Mouse (Mus musculus): ENCODE results near the gene Kctd6. TPM values are rescaled to one million over a fixed set of nuclear protein-coding genes. Genes with fewer than 3 reads are reported as not detected.

Gene Kctd6
- polyA plus RNA-seq, 1 experiment from 2014 or later: 5.4 TPM

GRCm38 (mm10) chr14:8208876-8209275 is 5.1 kb upstream of the Kctd6 start:
- Histone ChIP-seq H3K4me3 (ENCODE audit: low read length) (no peak overlapping the region), H3K4me2 (ENCODE audit: low read length) (no peak overlapping the region), H3K9ac (ENCODE audit: low read depth, low read length) (no peak overlapping the region), H3K36me3 (ENCODE audit: control insufficient read depth, insufficient read depth, low read length) (no peaks in the 10 kb centered on the region), H3K4me1 (ENCODE audit: control insufficient read depth, insufficient read depth, low read depth, low read length) (no peaks in the 10 kb centered on the region; the same call in 1 of the 2 replicates), H3K9me3 (ENCODE audit: control insufficient read depth, low read length) (no peaks in the 10 kb centered on the region), H3K27me3 (replicated peaks; ENCODE audit: control insufficient read depth, insufficient read depth, low read length) (no peaks in the 10 kb centered on the region), H3K27ac (ENCODE audit: low read depth, low read length) (peak overlapping the region; percentile 34; the same call in 1 of the 2 replicates)
- 43% methylated on average over 3 of the region's 3 CpGs for WGBS
- ATAC-seq: peak; percentile 25; the same call in 1 of the 2 replicates

- Histone ChIP-seq H3K4me3 (ENCODE audit: low read length) (no peak overlapping the region), H3K4me1 (ENCODE audit: control insufficient read depth, insufficient read depth, low read depth, low read length) (peaks cover 2% of the 10 kb centered on the region), H3K36me3 (ENCODE audit: control insufficient read depth, insufficient read depth, low read length) (no peaks in the 10 kb centered on the region), H3K4me2 (ENCODE audit: low read length) (no peak overlapping the region), H3K9ac (ENCODE audit: low read depth, low read length) (no peak overlapping the region), H3K27me3 (replicated peaks; ENCODE audit: control insufficient read depth, insufficient read depth, low read length) (no peaks in the 10 kb centered on the region), H3K27ac (ENCODE audit: low read depth, low read length) (no peak overlapping the region), H3K9me3 (ENCODE audit: control insufficient read depth, low read length) (no peaks in the 10 kb centered on the region)
- 77% methylated on average over 2 of the region's 2 CpGs for WGBS
- ATAC-seq: no peak
Measured at GRCm38 (mm10) chr14:8209896-8210295, 4.0 kb upstream of the Kctd6 start.

- WGBS: 81% methylated on average over 2 of the region's 2 CpGs
- Histone ChIP-seq H3K9ac (ENCODE audit: low read depth, low read length) (no peak overlapping the region), H3K36me3 (ENCODE audit: control insufficient read depth, insufficient read depth, low read length) (no peaks in the 10 kb centered on the region), H3K4me3 (ENCODE audit: low read length) (no peak overlapping the region), H3K4me2 (ENCODE audit: low read length) (no peak overlapping the region), H3K4me1 (ENCODE audit: control insufficient read depth, insufficient read depth, low read depth, low read length) (peaks cover 18% of the 10 kb centered on the region), H3K27me3 (replicated peaks; ENCODE audit: control insufficient read depth, insufficient read depth, low read length) (0 out of 2 replicates have a peak, but pooled peaks cover 2% of the 10 kb centered on the region), H3K27ac (ENCODE audit: low read depth, low read length) (no peak overlapping the region), H3K9me3 (ENCODE audit: control insufficient read depth, low read length) (no peaks in the 10 kb centered on the region)
- ATAC-seq: no peak
Measured at GRCm38 (mm10) chr14:8212996-8213395, 944 bp upstream of the Kctd6 start.

GRCm38 (mm10) chr14:8214299-8215207 is 613 bp downstream of the Kctd6 start:
- 1% methylated on average over 39 of the region's 63 CpGs for WGBS
- H3K36me3 ChIP-seq (ENCODE audit: control insufficient read depth, insufficient read depth, low read length): no peaks in the 10 kb centered on the region
- H3K27me3 ChIP-seq (replicated peaks; ENCODE audit: control insufficient read depth, insufficient read depth, low read length): 0 out of 2 replicates have a peak, but pooled peaks cover 2% of the 10 kb centered on the region
- H3K9ac ChIP-seq (ENCODE audit: low read depth, low read length): peak overlapping the region; percentile 95
- peak overlapping the region; percentile 76 for H3K4me3 ChIP-seq (ENCODE audit: low read length)
- no peaks in the 10 kb centered on the region for H3K9me3 ChIP-seq (ENCODE audit: control insufficient read depth, low read length)
- peak; percentile 85 for ATAC-seq
- H3K4me2 ChIP-seq (ENCODE audit: low read length): peak overlapping the region; percentile 87
- H3K27ac ChIP-seq (ENCODE audit: low read depth, low read length): peak overlapping the region; percentile 96
- H3K4me1 ChIP-seq (ENCODE audit: control insufficient read depth, insufficient read depth, low read depth, low read length): peaks cover 27% of the 10 kb centered on the region

GRCm38 (mm10) chr14:8215208-8215778 is 1.4 kb downstream of the Kctd6 start:
- H3K4me3 ChIP-seq (ENCODE audit: low read length): peak overlapping the region; percentile 76
- no peaks in the 10 kb centered on the region for H3K36me3 ChIP-seq (ENCODE audit: control insufficient read depth, insufficient read depth, low read length)
- H3K4me1 ChIP-seq (ENCODE audit: control insufficient read depth, insufficient read depth, low read depth, low read length): peaks cover 30% of the 10 kb centered on the region
- H3K4me2 ChIP-seq (ENCODE audit: low read length): peak overlapping the region; percentile 87
- H3K9me3 ChIP-seq (ENCODE audit: control insufficient read depth, low read length): no peaks in the 10 kb centered on the region
- no peak overlapping the region for H3K27ac ChIP-seq (ENCODE audit: low read depth, low read length)
- WGBS: 19% methylated on average over 21 of the region's 21 CpGs
- 0 out of 2 replicates have a peak, but pooled peaks cover 2% of the 10 kb centered on the region for H3K27me3 ChIP-seq (replicated peaks; ENCODE audit: control insufficient read depth, insufficient read depth, low read length)
- no peak for ATAC-seq
- H3K9ac ChIP-seq (ENCODE audit: low read depth, low read length): peak overlapping the region; percentile 95

- Histone ChIP-seq H3K27me3 (replicated peaks; ENCODE audit: control insufficient read depth, insufficient read depth, low read length) (0 out of 2 replicates have a peak, but pooled peaks cover 2% of the 10 kb centered on the region), H3K9ac (ENCODE audit: low read depth, low read length) (peak overlapping the region; percentile 1; the same call in 1 of the 2 replicates), H3K4me1 (ENCODE audit: control insufficient read depth, insufficient read depth, low read depth, low read length) (peaks cover 30% of the 10 kb centered on the region), H3K4me3 (ENCODE audit: low read length) (no peak overlapping the region), H3K36me3 (ENCODE audit: control insufficient read depth, insufficient read depth, low read length) (no peaks in the 10 kb centered on the region), H3K9me3 (ENCODE audit: control insufficient read depth, low read length) (no peaks in the 10 kb centered on the region), H3K4me2 (ENCODE audit: low read length) (peak overlapping the region; percentile 87), H3K27ac (ENCODE audit: low read depth, low read length) (no peak overlapping the region)
- 73% methylated on average over 5 of the region's 5 CpGs for WGBS
- ATAC-seq: no peak
Measured at GRCm38 (mm10) chr14:8216100-8216499, 2.2 kb downstream of the Kctd6 start.

GRCm38 (mm10) chr14:8218238-8218637 is 4.3 kb downstream of the Kctd6 start:
- WGBS: 28% methylated on average over 7 of the region's 7 CpGs
- peak overlapping the region; percentile 67; the same call in 1 of the 2 replicates for H3K27ac ChIP-seq (ENCODE audit: low read depth, low read length)
- peaks cover 6% of the 10 kb centered on the region for H3K36me3 ChIP-seq (ENCODE audit: control insufficient read depth, insufficient read depth, low read length)
- no peak overlapping the region for H3K9ac ChIP-seq (ENCODE audit: low read depth, low read length)
- ATAC-seq: no peak
- 0 out of 2 replicates have a peak, but pooled peaks cover 2% of the 10 kb centered on the region for H3K27me3 ChIP-seq (replicated peaks; ENCODE audit: control insufficient read depth, insufficient read depth, low read length)
- no peak overlapping the region for H3K4me3 ChIP-seq (ENCODE audit: low read length)
- H3K4me1 ChIP-seq (ENCODE audit: control insufficient read depth, insufficient read depth, low read depth, low read length): peaks cover 30% of the 10 kb centered on the region
- H3K9me3 ChIP-seq (ENCODE audit: control insufficient read depth, low read length): no peaks in the 10 kb centered on the region
- H3K4me2 ChIP-seq (ENCODE audit: low read length): peak overlapping the region; percentile 32

- Histone ChIP-seq H3K9me3 (ENCODE audit: control insufficient read depth, low read length) (no peaks in the 10 kb centered on the region), H3K27ac (ENCODE audit: low read depth, low read length) (peak overlapping the region; percentile 67), H3K27me3 (replicated peaks; ENCODE audit: control insufficient read depth, insufficient read depth, low read length) (0 out of 2 replicates have a peak, but pooled peaks cover 2% of the 10 kb centered on the region), H3K36me3 (ENCODE audit: control insufficient read depth, insufficient read depth, low read length) (peaks cover 6% of the 10 kb centered on the region), H3K4me1 (ENCODE audit: control insufficient read depth, insufficient read depth, low read depth, low read length) (peaks cover 30% of the 10 kb centered on the region), H3K9ac (ENCODE audit: low read depth, low read length) (0 out of 2 replicates have a peak overlapping the region, but pooled peaks have one; percentile 17), H3K4me3 (ENCODE audit: low read length) (no peak overlapping the region), H3K4me2 (ENCODE audit: low read length) (peak overlapping the region; percentile 32)
- 15% methylated on average over 10 of the region's 10 CpGs for WGBS
- ATAC-seq: no peak
Measured at GRCm38 (mm10) chr14:8218730-8219380, 4.9 kb downstream of the Kctd6 start.

Measured in hindbrain, embryonic 16.5 days (tissue).